Mouse (Mus musculus) ES-E14 (cell line): ENCODE measurements around the gene Rbfox2.

ENCODE experiments used
- HCFC1 ChIP-seq: IDR thresholded peaks from 2 replicates; pipeline ENCODE4 v1.6.1; 2012; ENCODE audit warnings: low read length, inconsistent platforms, borderline replicate concordance; ENCODE audit not compliant: insufficient read depth
- ZNF384 ChIP-seq: IDR thresholded peaks from 2 replicates; pipeline ENCODE4 v1.6.1; 2012; ENCODE audit warnings: low read depth, low read length, inconsistent platforms

GRCm38 (mm10) chr15:77204951-77205350 lies 101.9 kb downstream of the Rbfox2 start:
- TF ChIP-seq ZNF384: no peak
- TF ChIP-seq HCFC1: no peak
